Mouse (Mus musculus) thymus, adult 2 months (tissue): ENCODE measurements around the gene Macrod2.

ENCODE experiments used
- CTCF ChIP-seq: fragments of 200-500 bp; IDR thresholded peaks from 2 replicates; pipeline ENCODE4 v1.5.1; 2012; ENCODE audit warnings: mild to moderate bottlenecking, control low read depth, low read length, moderate library complexity, borderline replicate concordance; ENCODE audit not compliant: control insufficient read depth, poor library complexity, insufficient read depth; ENCODE audit errors: extremely low read depth
- POLR2A ChIP-seq: fragments of 200-500 bp; IDR thresholded peaks from 2 replicates; pipeline ENCODE4 v1.6.1; 2012; ENCODE audit warnings: mild to moderate bottlenecking, low read length, control low read depth, moderate library complexity; ENCODE audit not compliant: control insufficient read depth, poor library complexity, insufficient read depth; ENCODE audit errors: extremely low read depth

DNA sequence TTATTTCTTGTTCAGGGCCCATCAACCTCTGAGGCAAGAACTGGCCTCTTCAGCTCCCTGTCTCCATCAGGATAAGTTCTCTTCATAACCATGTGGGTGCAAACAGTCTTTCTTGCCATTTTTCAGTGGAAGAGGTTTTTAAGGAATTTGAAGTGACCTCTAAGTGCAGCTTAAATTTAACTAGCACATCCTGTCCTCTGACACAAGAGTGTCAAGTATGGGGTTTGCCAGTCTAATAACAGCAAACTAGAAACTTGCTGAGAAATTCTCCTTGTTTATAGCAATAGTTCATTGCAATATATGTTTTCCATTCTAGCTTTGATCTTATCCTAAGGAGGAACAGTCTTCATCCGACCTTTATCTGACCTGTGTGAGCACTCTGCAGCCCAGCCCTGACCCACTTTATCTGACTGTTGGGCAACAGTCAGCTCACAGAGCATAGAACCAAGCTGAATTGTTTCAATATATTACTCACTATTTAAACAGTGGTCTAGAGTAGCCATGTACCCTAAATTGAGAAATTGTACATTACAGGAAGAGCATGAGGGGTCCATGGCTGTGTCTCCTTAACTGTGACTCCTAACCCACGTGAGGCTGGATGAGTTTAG, 226.7 kb downstream of the Macrod2 start:
- TF ChIP-seq CTCF, result no peak
- TF ChIP-seq POLR2A, result no peak
